Mouse (Mus musculus) telencephalon, adult 2 months (tissue): ENCODE measurements around the gene Ankrd42.

Source experiments
- DNase-seq: peaks from one replicate; pipeline ENCODE4 v3.0.0-alpha.2; 2011; ENCODE audit warnings: low read depth, low spot score

The Ankrd42 gene

DNA sequence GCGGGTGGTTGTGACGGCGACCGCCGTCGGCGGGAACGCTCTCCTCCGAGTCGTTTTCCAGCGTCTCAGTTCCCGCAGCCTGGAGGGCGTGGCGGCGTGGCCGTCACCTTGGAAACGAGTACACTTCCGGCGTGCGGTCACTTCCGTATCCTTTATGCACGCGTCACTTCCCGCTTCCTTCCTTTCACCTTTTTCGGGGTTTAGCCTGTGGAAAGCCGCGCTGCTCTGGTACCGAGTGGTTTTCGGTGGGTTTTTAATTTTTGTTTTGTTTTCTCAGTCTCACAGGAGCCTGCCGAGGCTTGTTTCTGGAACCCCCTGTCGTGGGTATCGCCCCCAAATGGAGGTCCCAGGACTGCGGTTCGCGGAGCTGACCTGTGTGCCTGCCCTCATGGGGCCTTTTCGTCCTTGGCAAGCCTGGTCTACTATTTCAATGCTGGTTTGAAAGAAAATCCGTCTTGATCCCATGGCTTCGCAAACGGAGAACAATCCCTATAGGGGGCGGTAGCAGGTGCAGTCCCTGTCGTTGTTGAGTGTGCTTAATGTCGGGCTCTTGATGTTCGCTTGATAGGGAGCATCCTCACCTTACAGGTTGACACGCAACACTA lies at the start of gene Ankrd42:
Ankrd42 (minus strand) TSS at position 122 of the 605 bp plus-strand sequence.
- DNase-seq = peak; percentile 81

DNA sequence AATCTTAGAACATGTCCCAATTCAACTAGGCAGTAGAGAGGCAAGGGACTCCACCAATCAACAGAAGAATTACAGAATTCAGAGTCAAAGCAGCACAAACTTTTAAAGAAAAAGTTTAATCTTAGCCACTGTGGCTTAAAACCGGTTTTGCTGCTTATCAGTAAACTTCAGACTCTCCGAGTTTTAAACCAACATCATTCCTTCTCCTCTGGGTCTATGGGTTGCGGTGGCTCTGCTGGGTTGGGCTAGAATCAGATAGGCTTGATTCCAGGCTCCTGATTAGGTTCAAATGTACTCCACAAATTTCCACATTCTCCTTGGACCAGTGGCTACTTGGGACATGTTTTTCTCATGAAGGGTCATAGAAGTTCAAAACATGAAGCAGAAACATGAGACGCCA lies 40.4 kb upstream of the Ankrd42 start:
- no peak for DNase-seq

GRCm38 (mm10) chr7:92675131-92675530 lies 38.2 kb upstream of the Ankrd42 start:
- no peak for DNase-seq

GRCm38 (mm10) chr7:92669507-92670471 lies 32.8 kb upstream of the Ankrd42 start, which contains the start of gene Pcf11:
Gene Pcf11 (minus strand): TSS chr7:92669934.
- peak; percentile 99 for DNase-seq

GRCm38 (mm10) chr7:92668791-92669506 lies 32.0 kb upstream of the Ankrd42 start:
- DNase-seq = peak; percentile 47

DNA sequence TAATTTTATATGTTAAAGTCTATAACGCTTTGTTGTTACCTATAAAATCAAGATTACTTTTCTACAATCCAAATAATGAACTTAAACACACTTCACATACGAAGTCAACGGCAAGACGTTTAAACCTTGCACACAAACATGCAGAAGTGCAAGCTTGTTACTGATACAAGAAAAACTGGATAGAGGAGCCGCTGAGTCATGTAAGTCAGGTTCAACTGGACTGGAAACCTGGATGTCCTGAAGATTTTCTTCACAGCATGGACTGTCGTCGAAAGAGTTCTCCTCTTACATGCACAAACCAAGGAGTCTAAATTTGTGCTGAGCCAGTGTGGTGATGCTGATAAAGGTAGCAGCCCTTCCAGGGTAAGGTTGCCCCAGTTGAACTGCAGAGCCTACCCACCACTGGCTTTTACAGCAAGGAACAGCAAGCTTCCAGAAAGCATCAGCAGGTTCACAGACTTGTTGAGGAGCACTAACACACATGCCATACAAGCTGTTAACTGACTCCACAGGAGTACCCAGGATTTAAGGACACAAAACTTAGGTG lies 29.4 kb upstream of the Ankrd42 start:
- no peak for DNase-seq

DNA sequence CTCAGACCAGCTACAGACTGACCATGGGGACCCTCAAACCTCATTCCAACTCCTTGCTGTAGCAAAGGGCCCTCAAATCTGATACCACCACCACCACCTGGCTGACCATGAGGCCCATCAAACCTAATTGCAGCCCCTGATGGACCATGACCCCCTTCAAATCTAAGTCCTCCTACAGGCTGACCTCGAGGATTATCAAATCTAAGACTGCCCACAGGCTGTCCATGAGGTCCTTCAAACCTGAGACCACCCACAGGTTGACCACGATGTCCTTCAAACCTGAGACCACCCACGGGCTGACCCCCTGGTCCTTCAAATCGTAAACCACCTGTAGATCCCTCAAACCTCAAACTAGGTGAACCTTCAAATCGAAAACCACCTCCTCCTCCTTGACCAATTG lies 21.1 kb upstream of the Ankrd42 start:
- no peak for DNase-seq

- DNase-seq = no peak
Measured at GRCm38 (mm10) chr7:92656386-92656785, 19.4 kb upstream of the Ankrd42 start.

- DNase-seq = no peak
Measured at GRCm38 (mm10) chr7:92653329-92653728, 16.4 kb upstream of the Ankrd42 start.

GRCm38 (mm10) chr7:92647790-92648189 lies 10.8 kb upstream of the Ankrd42 start:
- DNase-seq = no peak

- no peak for DNase-seq
Measured at GRCm38 (mm10) chr7:92642358-92642757, 5.4 kb upstream of the Ankrd42 start.

- DNase-seq = no peak
Measured at GRCm38 (mm10) chr7:92638050-92638449, 1.1 kb upstream of the Ankrd42 start.

DNA sequence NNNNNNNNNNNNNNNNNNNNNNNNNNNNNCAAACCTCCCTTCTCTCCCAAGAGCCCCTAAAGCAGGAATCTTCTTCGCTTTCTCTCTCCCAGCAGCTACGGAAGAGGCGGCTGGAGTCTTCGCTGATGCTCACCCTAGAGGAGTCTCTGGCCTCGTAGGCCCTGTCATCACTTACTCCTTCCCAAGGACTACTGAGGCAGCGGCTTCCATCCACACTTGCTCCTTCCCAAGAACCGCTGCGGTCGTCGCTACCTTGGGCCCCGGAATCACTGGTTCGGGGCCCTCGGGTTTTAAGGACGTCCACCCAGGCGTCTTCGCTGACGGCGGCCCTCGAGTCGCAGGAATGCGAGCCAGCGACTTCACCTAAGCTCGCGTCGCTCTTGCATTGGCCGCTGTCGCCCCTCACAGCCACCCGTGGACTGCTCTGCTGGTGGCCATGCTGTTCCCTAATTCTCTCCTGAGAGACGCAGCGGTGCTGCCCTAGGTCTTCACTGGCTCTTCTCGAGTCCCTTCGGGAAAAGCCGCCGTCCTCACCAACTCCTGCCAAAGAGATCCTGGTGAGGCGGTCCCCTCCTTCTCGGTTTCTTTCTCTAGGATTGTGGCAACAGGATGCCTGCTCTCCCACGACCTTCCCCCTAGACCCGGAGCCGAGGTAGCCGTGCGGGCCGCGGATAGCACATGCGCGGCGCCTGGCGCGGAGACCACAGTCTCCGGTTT lies 489 bp downstream of the Ankrd42 start:
- no peak for DNase-seq

DNA sequence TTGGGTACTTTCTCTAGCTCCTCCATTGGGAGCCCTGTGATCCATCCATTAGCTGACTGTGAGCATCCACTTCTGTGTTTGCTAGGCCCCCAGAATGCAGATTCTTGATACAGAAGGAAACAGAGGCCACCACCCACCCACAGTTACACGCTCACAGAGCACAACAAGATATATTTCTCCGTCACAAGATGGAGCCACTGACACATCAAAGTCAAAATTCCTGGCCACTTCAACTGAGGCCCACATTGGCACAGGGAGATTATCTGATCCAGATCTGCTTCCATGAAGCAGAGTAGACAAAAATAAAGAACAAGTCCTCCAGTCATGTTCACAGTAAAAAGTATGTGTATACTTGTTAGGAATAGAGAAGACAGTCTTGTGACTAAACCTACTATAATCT lies 6.8 kb downstream of the Ankrd42 start:
- no peak for DNase-seq

GRCm38 (mm10) chr7:92624488-92624887 lies 12.5 kb downstream of the Ankrd42 start:
- no peak for DNase-seq

- no peak for DNase-seq
Measured at GRCm38 (mm10) chr7:92610830-92611229, 26.1 kb downstream of the Ankrd42 start.

GRCm38 (mm10) chr7:92604961-92605360 lies 32.0 kb downstream of the Ankrd42 start:
- DNase-seq = no peak

DNA sequence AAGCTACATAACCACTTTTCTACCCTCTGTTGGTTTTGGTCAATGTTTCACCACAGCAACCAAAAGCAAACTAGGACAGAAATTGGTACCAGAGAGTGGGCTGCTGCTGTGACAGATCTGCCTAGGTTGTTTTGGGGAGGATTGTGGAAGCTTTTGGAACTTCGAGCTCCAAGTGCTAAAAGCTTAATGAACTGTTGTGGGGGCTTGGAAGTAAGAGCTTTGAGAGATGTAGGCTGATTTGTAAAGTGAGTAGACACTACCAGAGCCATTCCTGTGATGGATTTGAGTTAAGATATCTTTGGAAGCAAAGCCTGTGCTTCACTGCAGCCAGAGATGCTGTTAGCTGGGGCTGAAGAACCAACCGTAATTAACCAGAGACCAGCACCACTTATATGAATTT lies 46.1 kb downstream of the Ankrd42 start:
- no peak for DNase-seq

GRCm38 (mm10) chr7:92589986-92590385 lies 47.0 kb downstream of the Ankrd42 start:
- DNase-seq = no peak

DNA sequence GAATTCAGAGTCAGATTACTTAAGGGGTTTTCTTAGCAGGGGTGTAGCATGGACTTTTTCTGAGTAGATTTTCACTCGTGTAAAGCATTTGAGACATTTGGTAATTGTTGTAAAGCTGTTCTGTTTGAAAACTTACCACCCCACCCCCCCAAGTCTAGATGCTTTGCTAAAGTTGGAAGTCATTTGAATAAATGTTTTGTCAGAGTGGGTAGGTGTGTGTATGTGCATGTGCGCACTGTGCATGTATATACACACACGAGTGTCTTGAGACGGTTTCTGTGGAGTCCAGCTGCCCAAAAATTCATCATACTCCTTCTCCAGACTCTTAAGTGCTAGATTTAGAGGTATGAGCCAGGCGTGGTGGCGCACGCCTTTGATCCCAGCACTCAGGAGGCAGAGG lies 53.4 kb downstream of the Ankrd42 start:
- DNase-seq = no peak

GRCm38 (mm10) chr7:92580491-92581207 lies 56.3 kb downstream of the Ankrd42 start:
- no peak for DNase-seq
